Mouse (Mus musculus) G1E (cell line): ENCODE results near the gene Olfr1284. TPM values are rescaled to one million over a fixed set of nuclear protein-coding genes. Genes with fewer than 3 reads are reported as not detected.
"Not testable (repeated sequence)": the region's sequence is repeated elsewhere in the genome, so short reads cannot be mapped to it uniquely, and the experiment has no call there.

Source experiments
- ATAC-seq: 2 replicates; pipeline ENCODE4 v1.8.0; 2016; ENCODE audit warnings: mild to moderate bottlenecking; ENCODE audit not compliant: insufficient number of reproducible peaks, poor library complexity, low FRiP score, severe bottlenecking; ENCODE audit errors: extremely low read depth
- DNase-seq: peaks from one replicate; pipeline ENCODE4 v3.0.0; 2012; ENCODE audit warnings: low spot score
- H3K27me3 ChIP-seq: 2 replicates; pipeline ENCODE4 v1.6.1; 2012; ENCODE audit warnings: mild to moderate bottlenecking, low read length, inconsistent platforms; ENCODE audit not compliant: insufficient read depth
- H3K36me3 ChIP-seq: replicated peaks from 2 replicates; pipeline ENCODE3; 2012; ENCODE audit warnings: mild to moderate bottlenecking, inconsistent platforms
- H3K4me1 ChIP-seq: 2 replicates; pipeline ENCODE4 v1.6.1; 2012; ENCODE audit warnings: low read depth, low read length, inconsistent platforms, mixed read lengths; ENCODE audit not compliant: insufficient read depth
- H3K4me3 ChIP-seq: 2 replicates; pipeline ENCODE4 v1.5.1; 2012; ENCODE audit warnings: low read depth, mild to moderate bottlenecking, inconsistent platforms, low read length, moderate library complexity, mixed read lengths
- H3K9me3 ChIP-seq: replicated peaks from 2 replicates; pipeline ENCODE4 v1.6.1; 2012; ENCODE audit warnings: inconsistent platforms
- CTCF ChIP-seq: IDR thresholded peaks from 2 replicates; pipeline ENCODE4 v1.5.1; 2012; ENCODE audit warnings: low read depth, low read length, inconsistent platforms, mixed read lengths
- GATA1 ChIP-seq: IDR thresholded peaks from 2 replicates; pipeline ENCODE4 v1.6.1; 2012; ENCODE audit warnings: borderline replicate concordance, low read length, inconsistent platforms, mixed read lengths
- GATA2 ChIP-seq: IDR thresholded peaks from 2 replicates; pipeline ENCODE4 v1.6.1; 2012; ENCODE audit warnings: low read depth, low read length, inconsistent platforms, borderline replicate concordance
- POLR2AphosphoS5 ChIP-seq: IDR thresholded peaks from 2 replicates; pipeline ENCODE4 v1.6.1; 2012; ENCODE audit warnings: low read depth, low read length, inconsistent platforms; ENCODE audit not compliant: insufficient replicate concordance
- TAL1 ChIP-seq: conservative IDR thresholded peaks from 2 replicates; pipeline ENCODE4 v1.6.1; 2012; ENCODE audit warnings: low read depth, low read length, inconsistent platforms, mixed read lengths
- polyA plus RNA-seq: library from polyadenylated mRNA; stranded (reverse); fragments of >175 nt; gene quantifications from 2 replicates; pipeline ENCODE4 v1.2.3, GENCODE M21; 2012
- total RNA-seq, 2 experiments: library from RNA; stranded (forward) in 1 of 2; stranded (reverse) in 1 of 2; fragments of 200-1000 nt in 1 of 2; fragments of >200 nt in 1 of 2; fragmentation: Nextera tagmentation in 1 of 2; gene quantifications; 2 replicates each; pipeline ENCODE4 v1.2.3; 2014 to 2017

The Olfr1284 gene
- total RNA-seq (2014; fragmentation: Nextera tagmentation) (not detected in 2 replicates), total RNA-seq (2017) (not detected in 2 replicates), polyA plus RNA-seq (not detected in 2 replicates)

GRCm38 (mm10) chr2:111375222-111375621 lies at the start of gene Olfr1284:
TSS of gene Olfr1284 (plus strand) at chr2:111375522.
- ATAC-seq: no peak
- no peaks in the 10 kb centered on the region for H3K4me1 ChIP-seq
- DNase-seq: no peak
- no peak for TF ChIP-seq POLR2AphosphoS5
- no peak for TF ChIP-seq GATA2
- no peak for TF ChIP-seq TAL1
- TF ChIP-seq GATA1: no peak
- TF ChIP-seq CTCF: no peak
- H3K27me3 ChIP-seq: no peaks in the 10 kb centered on the region
- no peaks in the 10 kb centered on the region for H3K36me3 ChIP-seq
- H3K4me3 ChIP-seq: no peak within 1 kb of the TSS
- peaks cover 3% of the 10 kb centered on the region; the same call in 1 of the 2 replicates for H3K9me3 ChIP-seq

GRCm38 (mm10) chr2:111326220-111326619 lies 49.1 kb upstream of the Olfr1284 start, which contains the start of gene Olfr1281:
TSS of gene Olfr1281 (plus strand) at chr2:111326520.
- no peak for ATAC-seq
- no peak within 1 kb of the TSS for H3K4me3 ChIP-seq

GRCm38 (mm10) chr2:111333721-111334120 lies 41.6 kb upstream of the Olfr1284 start:
- not testable (repeated sequence) for DNase-seq, ATAC-seq, H3K27me3 ChIP-seq, H3K4me3 ChIP-seq, H3K4me1 ChIP-seq, H3K9me3 ChIP-seq, H3K36me3 ChIP-seq

More at GRCm38 (mm10) chr2:111326220-111326619, 49.1 kb upstream of the Olfr1284 start, which contains the start of gene Olfr1281:
- no peak for DNase-seq
- Histone ChIP-seq H3K4me1 (no peaks in the 10 kb centered on the region), H3K9me3 (no peaks in the 10 kb centered on the region), H3K36me3 (no peaks in the 10 kb centered on the region), H3K27me3 (no peaks in the 10 kb centered on the region)
- TF ChIP-seq POLR2AphosphoS5 (no peak), CTCF (no peak), GATA2 (no peak), GATA1 (no peak)

GRCm38 (mm10) chr2:111335976-111336375 lies 39.3 kb upstream of the Olfr1284 start, which contains the start of gene Olfr1282:
TSS of gene Olfr1282 (minus strand) at chr2:111336076.
- H3K4me3 ChIP-seq: no peak within 1 kb of the TSS
- H3K36me3 ChIP-seq: no peaks in the 10 kb centered on the region
- no peaks in the 10 kb centered on the region for H3K9me3 ChIP-seq
- H3K4me1 ChIP-seq: no peaks in the 10 kb centered on the region
- no peak for ATAC-seq
- DNase-seq: no peak
- TF ChIP-seq GATA2: no peak
- no peak for TF ChIP-seq CTCF
- no peak for TF ChIP-seq GATA1
- no peak for TF ChIP-seq POLR2AphosphoS5
- no peak for TF ChIP-seq TAL1
- H3K27me3 ChIP-seq: no peaks in the 10 kb centered on the region

- no peak for ATAC-seq
- Histone ChIP-seq H3K4me3 (no peak within 1 kb of the TSS), H3K9me3 (no peaks in the 10 kb centered on the region), H3K36me3 (no peaks in the 10 kb centered on the region), H3K4me1 (no peaks in the 10 kb centered on the region), H3K27me3 (no peaks in the 10 kb centered on the region)
- TF ChIP-seq GATA1 (no peak), GATA2 (no peak), CTCF (no peak), TAL1 (no peak), POLR2AphosphoS5 (no peak)
- no peak for DNase-seq
These were observed 8.8 kb upstream of the Olfr1284 start, which contains the start of gene Olfr1283 for GRCm38 (mm10) chr2:111366490-111366889. TSS of gene Olfr1283 (plus strand) at chr2:111366790.

- DNase-seq (no peak), ATAC-seq (no peak)
- H3K9me3 ChIP-seq: no peaks in the 10 kb centered on the region
- no peaks in the 10 kb centered on the region for H3K4me1 ChIP-seq
- H3K4me3 ChIP-seq: no peak within 1 kb of the TSS
- no peaks in the 10 kb centered on the region for H3K36me3 ChIP-seq
- no peaks in the 10 kb centered on the region for H3K27me3 ChIP-seq
- TF ChIP-seq GATA2: no peak
- TF ChIP-seq CTCF: no peak
- no peak for TF ChIP-seq TAL1
- no peak for TF ChIP-seq GATA1
- TF ChIP-seq POLR2AphosphoS5: no peak
These were observed 47.6 kb downstream of the Olfr1284 start, which contains the start of gene Olfr1286 for GRCm38 (mm10) chr2:111422931-111423330. TSS of gene Olfr1286 (minus strand) at chr2:111423115.

Other genes with a start within 250 kb of the Olfr1284 start
- not detected in 2 replicates for gene Gm15130, start 222.6 kb upstream of the Olfr1284 start, total RNA-seq (2014; fragmentation: Nextera tagmentation)
- not detected in 2 replicates for gene Gm15130, start 222.6 kb upstream of the Olfr1284 start, total RNA-seq (2017)
- gene Gm15130, start 222.6 kb upstream of the Olfr1284 start, polyA plus RNA-seq: not detected in 2 replicates
- gene 4930430A15Rik, start 145.9 kb upstream of the Olfr1284 start, total RNA-seq (2014; fragmentation: Nextera tagmentation): not detected in 2 replicates
- gene 4930430A15Rik, start 145.9 kb upstream of the Olfr1284 start, total RNA-seq (2017): 0.05 TPM in 1 of 2 replicates, not detected in the other
- gene 4930430A15Rik, start 145.9 kb upstream of the Olfr1284 start, polyA plus RNA-seq: not detected in 2 replicates
- not detected in 2 replicates for gene Olfr1275, start 140.2 kb upstream of the Olfr1284 start, total RNA-seq (2014; fragmentation: Nextera tagmentation)
- gene Olfr1275, start 140.2 kb upstream of the Olfr1284 start, total RNA-seq (2017): 0.11 and 0.23 TPM in 2 replicates
- gene Olfr1275, start 140.2 kb upstream of the Olfr1284 start, polyA plus RNA-seq: not detected in 2 replicates
- gene Olfr1276, start 121.0 kb upstream of the Olfr1284 start, total RNA-seq (2014; fragmentation: Nextera tagmentation): not detected in 2 replicates
- under 0.01 and 0.11 TPM in 2 replicates for gene Olfr1276, start 121.0 kb upstream of the Olfr1284 start, total RNA-seq (2017)
- gene Olfr1276, start 121.0 kb upstream of the Olfr1284 start, polyA plus RNA-seq: not detected in 2 replicates
- not detected in 2 replicates for gene Olfr1277, start 101.4 kb upstream of the Olfr1284 start, total RNA-seq (2014; fragmentation: Nextera tagmentation)
- under 0.01 and 0.16 TPM in 2 replicates for gene Olfr1277, start 101.4 kb upstream of the Olfr1284 start, total RNA-seq (2017)
- gene Olfr1277, start 101.4 kb upstream of the Olfr1284 start, polyA plus RNA-seq: not detected in 2 replicates
- not detected in 2 replicates for gene Olfr1278, start 85.4 kb upstream of the Olfr1284 start, total RNA-seq (2014; fragmentation: Nextera tagmentation)
- under 0.01 and 0.22 TPM in 2 replicates for gene Olfr1278, start 85.4 kb upstream of the Olfr1284 start, total RNA-seq (2017)
- gene Olfr1278, start 85.4 kb upstream of the Olfr1284 start, polyA plus RNA-seq: not detected in 2 replicates
- gene Olfr1279, start 74.9 kb upstream of the Olfr1284 start, total RNA-seq (2014; fragmentation: Nextera tagmentation): not detected in 2 replicates
- gene Olfr1279, start 74.9 kb upstream of the Olfr1284 start, total RNA-seq (2017): 0.16 TPM in 1 of 2 replicates, not detected in the other
- gene Olfr1279, start 74.9 kb upstream of the Olfr1284 start, polyA plus RNA-seq: not detected in 2 replicates
- not detected in 2 replicates for gene Olfr1280, start 61.5 kb upstream of the Olfr1284 start, total RNA-seq (2014; fragmentation: Nextera tagmentation)
- 0.12 and 0.22 TPM in 2 replicates for gene Olfr1280, start 61.5 kb upstream of the Olfr1284 start, total RNA-seq (2017)
- not detected in 2 replicates for gene Olfr1280, start 61.5 kb upstream of the Olfr1284 start, polyA plus RNA-seq
- gene Olfr1281, start 49.0 kb upstream of the Olfr1284 start, total RNA-seq (2014; fragmentation: Nextera tagmentation): not detected in 2 replicates
- gene Olfr1281, start 49.0 kb upstream of the Olfr1284 start, total RNA-seq (2017): 0.05 and 0.23 TPM in 2 replicates
- not detected in 2 replicates for gene Olfr1281, start 49.0 kb upstream of the Olfr1284 start, polyA plus RNA-seq
- not detected in 2 replicates for gene Olfr1282, start 39.4 kb upstream of the Olfr1284 start, total RNA-seq (2014; fragmentation: Nextera tagmentation)
- gene Olfr1282, start 39.4 kb upstream of the Olfr1284 start, total RNA-seq (2017): 0.12 TPM in 1 of 2 replicates, not detected in the other
- not detected in 2 replicates for gene Olfr1282, start 39.4 kb upstream of the Olfr1284 start, polyA plus RNA-seq
- not detected in 2 replicates for gene Olfr1283, start 8.7 kb upstream of the Olfr1284 start, total RNA-seq (2014; fragmentation: Nextera tagmentation)
- 0.11 and 0.17 TPM in 2 replicates for gene Olfr1283, start 8.7 kb upstream of the Olfr1284 start, total RNA-seq (2017)
- not detected in 2 replicates for gene Olfr1283, start 8.7 kb upstream of the Olfr1284 start, polyA plus RNA-seq
- not detected in 2 replicates for gene Olfr1286, start 47.6 kb downstream of the Olfr1284 start, total RNA-seq (2014; fragmentation: Nextera tagmentation)
- 0.22 and 0.70 TPM in 2 replicates for gene Olfr1286, start 47.6 kb downstream of the Olfr1284 start, total RNA-seq (2017)
- gene Olfr1286, start 47.6 kb downstream of the Olfr1284 start, polyA plus RNA-seq: not detected in 2 replicates
- not detected in 2 replicates for gene Olfr1287, start 73.6 kb downstream of the Olfr1284 start, total RNA-seq (2014; fragmentation: Nextera tagmentation)
- 0.11 and 0.12 TPM in 2 replicates for gene Olfr1287, start 73.6 kb downstream of the Olfr1284 start, total RNA-seq (2017)
- not detected in 2 replicates for gene Olfr1287, start 73.6 kb downstream of the Olfr1284 start, polyA plus RNA-seq
- not detected in 2 replicates for gene Olfr1288, start 98.6 kb downstream of the Olfr1284 start, total RNA-seq (2014; fragmentation: Nextera tagmentation)
- not detected in 2 replicates for gene Olfr1288, start 98.6 kb downstream of the Olfr1284 start, total RNA-seq (2017)
- not detected in 2 replicates for gene Olfr1288, start 98.6 kb downstream of the Olfr1284 start, polyA plus RNA-seq
- not detected in 2 replicates for gene Olfr1289, start 105.3 kb downstream of the Olfr1284 start, total RNA-seq (2014; fragmentation: Nextera tagmentation)
- gene Olfr1289, start 105.3 kb downstream of the Olfr1284 start, total RNA-seq (2017): not detected in 2 replicates
- not detected in 2 replicates for gene Olfr1289, start 105.3 kb downstream of the Olfr1284 start, polyA plus RNA-seq
- not detected in 2 replicates for gene Olfr1290, start 118.3 kb downstream of the Olfr1284 start, total RNA-seq (2014; fragmentation: Nextera tagmentation)
- gene Olfr1290, start 118.3 kb downstream of the Olfr1284 start, total RNA-seq (2017): not detected in 2 replicates
- gene Olfr1290, start 118.3 kb downstream of the Olfr1284 start, polyA plus RNA-seq: not detected in 2 replicates
- gene Olfr1291-ps1, start 121.7 kb downstream of the Olfr1284 start, total RNA-seq (2014; fragmentation: Nextera tagmentation): not detected in 2 replicates
- 0.06 and 0.22 TPM in 2 replicates for gene Olfr1291-ps1, start 121.7 kb downstream of the Olfr1284 start, total RNA-seq (2017)
- gene Olfr1291-ps1, start 121.7 kb downstream of the Olfr1284 start, polyA plus RNA-seq: not detected in 2 replicates
- gene Olfr1293-ps, start 149.7 kb downstream of the Olfr1284 start, total RNA-seq (2014; fragmentation: Nextera tagmentation): not detected in 2 replicates
- 0.05 and 0.06 TPM in 2 replicates for gene Olfr1293-ps, start 149.7 kb downstream of the Olfr1284 start, total RNA-seq (2017)
- gene Olfr1293-ps, start 149.7 kb downstream of the Olfr1284 start, polyA plus RNA-seq: not detected in 2 replicates
- not detected in 2 replicates for gene Olfr1294, start 164.8 kb downstream of the Olfr1284 start, total RNA-seq (2014; fragmentation: Nextera tagmentation)
- gene Olfr1294, start 164.8 kb downstream of the Olfr1284 start, total RNA-seq (2017): 0.23 TPM in 1 of 2 replicates, not detected in the other
- gene Olfr1294, start 164.8 kb downstream of the Olfr1284 start, polyA plus RNA-seq: not detected in 2 replicates
- gene Olfr1295, start 194.2 kb downstream of the Olfr1284 start, total RNA-seq (2014; fragmentation: Nextera tagmentation): not detected in 2 replicates
- 0.05 and 0.17 TPM in 2 replicates for gene Olfr1295, start 194.2 kb downstream of the Olfr1284 start, total RNA-seq (2017)
- not detected in 2 replicates for gene Olfr1295, start 194.2 kb downstream of the Olfr1284 start, polyA plus RNA-seq